Mouse (Mus musculus) forebrain, embryonic 10.5 days (tissue): ENCODE measurements around the gene Cebpg. TPM values are rescaled to one million over a fixed set of nuclear protein-coding genes. Genes with fewer than 3 reads are reported as not detected.

ENCODE experiments used
- DNase-seq: peaks from one replicate; pipeline ENCODE4 v3.0.0-alpha.2; 2017; ENCODE audit warnings: low spot score; ENCODE audit errors: extremely low spot score
- H3K27ac ChIP-seq: fragments of 300-500 bp; sonication (generic); 2 replicates; pipeline ENCODE4 v1.5.1; 2016; ENCODE audit warnings: mild to moderate bottlenecking
- H3K27me3 ChIP-seq: fragments of 300-500 bp; sonication (generic); 2 replicates; pipeline ENCODE4 v1.6.1; 2016; ENCODE audit warnings: mild to moderate bottlenecking; ENCODE audit not compliant: poor library complexity, severe bottlenecking
- H3K36me3 ChIP-seq: fragments of 300-500 bp; sonication (generic); replicated peaks from 2 replicates; pipeline ENCODE4 v1.6.1; 2016; ENCODE audit warnings: mild to moderate bottlenecking, moderate library complexity
- H3K4me1 ChIP-seq: fragments of 300-500 bp; sonication (generic); 2 replicates; pipeline ENCODE4 v1.6.1; 2016
- H3K4me3 ChIP-seq: fragments of 300-500 bp; sonication (generic); 2 replicates; pipeline ENCODE4 v1.5.1; 2016; ENCODE audit warnings: mild to moderate bottlenecking, moderate library complexity
- H3K9me3 ChIP-seq: fragments of 300-500 bp; sonication (generic); 2 replicates; pipeline ENCODE4 v1.6.1; 2016; ENCODE audit warnings: mild to moderate bottlenecking, moderate library complexity
- WGBS: fragments of 180-500 bp; shearing (Covaris S2); methylation state at CpG from one replicate; pipeline ENCODE4 v1.1.7; 2016; 5-methylcytosine and 5-hydroxymethylcytosine counted together
- polyA plus RNA-seq: library from polyadenylated mRNA; unstranded; fragments of >200 nt; fragmentation: Nextera tagmentation; extraction: Ambion mirVana; gene quantifications from 2 replicates; pipeline ENCODE4 v1.2.1, GENCODE M21; 2016

The Cebpg gene
- polyA plus RNA-seq, result 45.0 and 46.3 TPM in 2 replicates

DNA sequence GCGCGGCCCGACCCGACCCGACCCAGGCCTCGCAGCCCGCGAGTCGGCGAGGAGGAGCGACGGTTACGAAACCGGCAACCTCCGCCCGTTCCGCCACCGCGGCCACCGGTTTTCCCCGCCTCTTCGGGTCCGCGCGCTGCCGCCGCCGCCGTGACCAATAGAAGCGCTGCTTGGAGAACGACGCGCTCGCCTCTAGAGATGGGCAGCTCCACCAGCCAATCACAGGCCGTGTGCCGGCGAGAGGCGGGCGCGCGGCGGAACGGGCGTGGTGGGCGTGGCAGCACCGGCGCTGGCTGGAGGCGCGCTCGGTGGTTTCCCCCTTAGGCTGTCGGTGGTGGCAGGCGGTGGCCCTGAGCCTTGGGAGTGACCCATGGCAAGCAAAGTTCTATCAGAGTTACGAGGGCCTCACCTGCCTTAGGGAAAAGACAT lies at the start of gene Cebpg:
Cebpg (minus strand) TSS at position 138 of the 429 bp plus-strand sequence.
- peaks cover 17% of the 10 kb centered on the region for H3K36me3 ChIP-seq
- DNase-seq, result peak; percentile 93
- H3K4me3 ChIP-seq, result peak within 1 kb of the TSS; percentile 99
- H3K27ac ChIP-seq, result peak within 1 kb of the TSS; percentile 97
- no peaks in the 10 kb centered on the region for H3K27me3 ChIP-seq
- under 1% methylated on average over 53 of the region's 53 CpGs for WGBS
- H3K4me1 ChIP-seq, result peaks cover 27% of the 10 kb centered on the region
- H3K9me3 ChIP-seq, result peaks cover 5% of the 10 kb centered on the region; the same call in 1 of the 2 replicates

DNA sequence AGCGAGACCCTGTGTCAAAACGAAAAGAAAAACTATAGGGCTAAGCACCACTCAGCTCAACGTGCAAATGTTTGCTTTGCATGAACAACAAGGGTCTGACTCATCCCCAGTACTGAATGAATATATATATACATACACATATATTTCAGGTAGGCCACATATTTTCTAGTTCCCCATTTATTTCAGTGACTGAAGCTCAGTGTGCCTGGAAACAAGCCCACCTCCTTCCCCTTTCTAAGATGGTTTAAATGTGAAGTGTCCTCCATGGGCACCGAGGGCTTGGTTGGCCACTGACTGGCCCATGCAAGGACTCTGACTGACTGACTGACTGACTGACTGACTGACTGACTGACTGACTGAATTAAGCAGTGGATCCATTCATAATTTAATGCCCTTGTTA lies 43.2 kb upstream of the Cebpg start:
- Histone ChIP-seq H3K27me3 (no peaks in the 10 kb centered on the region), H3K4me3 (no peak overlapping the region), H3K9me3 (0 out of 2 replicates have a peak, but pooled peaks cover 4% of the 10 kb centered on the region), H3K36me3 (no peaks in the 10 kb centered on the region), H3K4me1 (no peaks in the 10 kb centered on the region), H3K27ac (no peak overlapping the region)
- DNase-seq, result no peak
- 91% methylated on average over 4 of the region's 4 CpGs for WGBS

GRCm38 (mm10) chr7:35098777-35099176 lies 42.4 kb upstream of the Cebpg start:
- Histone ChIP-seq H3K9me3 (0 out of 2 replicates have a peak, but pooled peaks cover 4% of the 10 kb centered on the region), H3K27ac (no peak overlapping the region), H3K36me3 (no peaks in the 10 kb centered on the region), H3K4me1 (no peaks in the 10 kb centered on the region), H3K27me3 (no peaks in the 10 kb centered on the region), H3K4me3 (no peak overlapping the region)
- WGBS, result 83% methylated on average over 4 of the region's 4 CpGs
- DNase-seq, result no peak

- H3K27ac ChIP-seq, result no peak overlapping the region
- WGBS, result 83% methylated on average over 9 of the region's 9 CpGs
- no peak overlapping the region for H3K4me3 ChIP-seq
Observed at GRCm38 (mm10) chr7:35094975-35095678, 38.8 kb upstream of the Cebpg start.

GRCm38 (mm10) chr7:35090550-35090949 lies 34.2 kb upstream of the Cebpg start:
- WGBS, result 81% methylated on average over 5 of the region's 5 CpGs
- DNase-seq, result no peak
- no peaks in the 10 kb centered on the region for H3K9me3 ChIP-seq
- H3K36me3 ChIP-seq, result no peaks in the 10 kb centered on the region
- no peak overlapping the region for H3K27ac ChIP-seq
- peaks cover 18% of the 10 kb centered on the region for H3K4me1 ChIP-seq
- peaks cover 15% of the 10 kb centered on the region for H3K27me3 ChIP-seq
- H3K4me3 ChIP-seq, result no peak overlapping the region

More at GRCm38 (mm10) chr7:35094975-35095678, 38.8 kb upstream of the Cebpg start:
- Histone ChIP-seq H3K4me1 (no peaks in the 10 kb centered on the region), H3K36me3 (no peaks in the 10 kb centered on the region), H3K9me3 (no peaks in the 10 kb centered on the region), H3K27me3 (no peaks in the 10 kb centered on the region)
- DNase-seq, result no peak

- H3K27ac ChIP-seq, result no peak overlapping the region
- peaks cover 26% of the 10 kb centered on the region for H3K27me3 ChIP-seq
- WGBS, result 3% methylated on average over 21 of the region's 21 CpGs
- H3K4me1 ChIP-seq, result peaks cover 28% of the 10 kb centered on the region
- peak; percentile 60 for DNase-seq
- H3K36me3 ChIP-seq, result no peaks in the 10 kb centered on the region
- no peaks in the 10 kb centered on the region for H3K9me3 ChIP-seq
- peak overlapping the region; percentile 43 for H3K4me3 ChIP-seq
Observed at GRCm38 (mm10) chr7:35086271-35086861, 30.0 kb upstream of the Cebpg start.

DNA sequence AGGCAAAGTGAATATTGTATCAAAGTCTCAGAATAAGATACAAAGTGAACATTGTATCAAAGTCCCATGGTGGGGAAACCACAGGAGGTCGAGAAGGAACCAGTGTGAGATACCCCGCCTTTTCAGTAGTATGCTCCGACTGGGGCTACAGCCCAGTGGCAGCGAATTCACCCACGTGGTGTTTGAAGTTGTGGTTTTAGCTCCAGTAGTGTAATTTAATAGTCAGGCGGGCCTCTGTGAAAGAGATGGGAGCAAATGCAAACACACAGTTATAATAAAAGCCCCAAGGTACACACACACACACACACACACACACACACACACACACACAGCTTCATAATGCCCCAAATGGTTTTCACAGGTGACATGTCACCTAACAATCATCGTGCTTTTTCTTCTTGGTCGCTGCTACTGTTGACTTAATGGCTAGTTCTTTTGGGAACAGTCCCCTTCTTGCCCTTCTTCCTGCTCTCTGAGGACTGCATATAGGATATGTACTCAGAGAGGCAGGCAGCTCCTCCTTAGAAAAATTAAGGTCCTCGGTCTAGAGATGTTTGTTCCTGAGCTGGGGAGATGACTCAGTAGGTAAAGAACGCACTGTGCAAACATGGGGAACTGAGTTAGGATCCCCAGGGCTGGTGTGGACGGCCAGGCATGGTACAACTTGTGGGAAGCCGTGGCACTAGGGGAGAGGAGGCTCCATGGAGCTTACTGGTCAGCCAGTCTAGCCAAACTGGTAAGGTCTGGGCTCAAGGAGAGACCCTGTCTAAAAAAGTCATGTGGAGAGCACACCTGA lies 28.4 kb upstream of the Cebpg start:
- H3K4me1 ChIP-seq, result peaks cover 37% of the 10 kb centered on the region
- WGBS, result 83% methylated on average over 12 of the region's 12 CpGs
- no peak overlapping the region for H3K27ac ChIP-seq
- DNase-seq, result no peak
- H3K9me3 ChIP-seq, result no peaks in the 10 kb centered on the region
- H3K27me3 ChIP-seq, result peaks cover 26% of the 10 kb centered on the region
- no peak overlapping the region for H3K4me3 ChIP-seq
- no peaks in the 10 kb centered on the region for H3K36me3 ChIP-seq

DNA sequence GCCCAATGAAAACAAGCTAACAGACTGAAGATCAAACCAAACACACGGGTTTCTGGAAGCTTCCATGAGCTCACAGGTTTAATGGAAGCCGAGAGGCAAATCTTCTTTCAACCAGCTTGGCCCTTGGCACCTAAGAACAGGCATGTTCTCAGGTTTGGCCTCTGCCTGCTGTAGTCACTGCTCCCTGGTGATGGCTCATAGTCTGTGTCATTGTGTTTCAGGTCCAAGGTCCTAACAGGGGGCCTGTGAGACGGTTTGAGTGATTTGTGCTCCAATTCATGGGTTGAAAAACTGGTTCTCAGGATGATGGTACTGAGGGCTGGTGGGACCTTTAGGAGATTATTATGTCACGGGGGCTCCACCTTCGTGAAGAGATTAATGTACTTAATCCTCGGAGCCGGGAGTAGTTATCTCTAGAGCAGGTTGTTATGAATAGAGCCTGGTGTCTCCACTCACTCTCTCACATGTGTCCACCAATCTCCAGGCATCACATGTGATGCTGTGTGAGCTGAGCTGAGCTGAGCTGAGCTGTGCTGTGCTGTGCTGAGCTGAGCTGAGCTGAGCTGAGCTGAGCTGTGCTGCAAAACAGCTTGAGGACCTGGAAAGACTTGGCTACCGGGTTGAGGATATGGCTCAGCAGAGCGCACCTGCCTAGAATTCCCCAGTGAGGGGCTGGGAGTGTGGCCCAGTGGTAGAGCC lies 25.2 kb upstream of the Cebpg start:
- no peak overlapping the region for H3K27ac ChIP-seq
- no peaks in the 10 kb centered on the region for H3K9me3 ChIP-seq
- peaks cover 20% of the 10 kb centered on the region for H3K27me3 ChIP-seq
- WGBS, result 81% methylated on average over 9 of the region's 9 CpGs
- no peak overlapping the region for H3K4me3 ChIP-seq
- H3K4me1 ChIP-seq, result peaks cover 27% of the 10 kb centered on the region
- no peaks in the 10 kb centered on the region for H3K36me3 ChIP-seq
- no peak for DNase-seq

- Histone ChIP-seq H3K27me3 (peaks cover 14% of the 10 kb centered on the region), H3K9me3 (no peaks in the 10 kb centered on the region), H3K4me3 (no peak overlapping the region), H3K36me3 (no peaks in the 10 kb centered on the region), H3K4me1 (peaks cover 21% of the 10 kb centered on the region), H3K27ac (0 out of 2 replicates have a peak overlapping the region, but pooled peaks have one; percentile 35)
- 52% methylated on average over 10 of the region's 10 CpGs for WGBS
- DNase-seq, result no peak
Observed at GRCm38 (mm10) chr7:35080843-35081338, 24.5 kb upstream of the Cebpg start.

DNA sequence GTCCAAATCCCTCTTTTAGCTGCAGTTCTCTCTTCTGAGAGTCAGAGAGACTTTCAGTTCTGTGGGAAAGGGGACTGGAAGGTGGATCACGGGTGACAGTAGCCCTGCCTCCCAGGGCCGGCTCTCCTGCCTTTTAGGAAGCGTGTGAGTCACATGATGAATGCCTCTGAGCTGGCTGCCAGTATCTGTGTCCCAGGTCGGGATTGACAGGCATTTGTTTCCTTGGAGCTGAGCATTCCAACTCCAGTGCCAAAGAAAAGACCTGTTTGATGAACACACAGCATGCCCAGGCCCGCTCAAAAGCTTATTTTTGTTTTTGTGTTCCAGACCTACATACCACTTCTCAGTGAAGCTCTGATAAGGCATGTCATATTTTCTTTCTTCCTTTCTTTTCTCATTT lies 20.3 kb upstream of the Cebpg start:
- 58% methylated on average over 5 of the region's 5 CpGs for WGBS

DNA sequence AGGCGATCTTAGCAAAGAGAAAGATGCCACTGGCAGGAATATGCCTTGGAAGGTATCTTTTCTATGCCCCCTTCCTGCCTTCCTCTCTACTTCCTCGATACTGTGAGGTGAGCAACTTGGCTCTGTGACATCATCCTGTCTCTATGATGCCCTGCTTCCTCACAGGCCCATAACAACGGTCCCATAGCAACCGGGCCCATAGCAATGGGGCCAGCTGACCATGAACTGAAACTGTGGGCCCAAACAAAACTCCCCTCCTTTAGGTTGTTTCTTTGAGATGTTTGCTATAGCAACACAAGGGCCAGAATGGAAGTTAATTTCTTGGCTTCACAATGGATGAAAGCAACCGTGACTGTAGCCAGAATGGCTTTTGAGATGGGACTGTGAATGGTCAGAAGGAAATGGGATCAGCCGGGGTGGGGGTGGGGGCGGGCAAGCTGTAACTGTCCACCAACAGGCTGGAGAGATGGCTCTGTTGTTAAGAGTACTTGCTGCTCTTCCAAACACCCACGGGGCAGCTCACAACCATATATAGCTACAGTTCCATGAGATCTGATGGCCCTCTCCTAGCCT lies 10.4 kb upstream of the Cebpg start:
- no peak for DNase-seq
- Histone ChIP-seq H3K27me3 (no peaks in the 10 kb centered on the region), H3K9me3 (no peaks in the 10 kb centered on the region), H3K27ac (no peak overlapping the region), H3K4me1 (peaks cover 5% of the 10 kb centered on the region; the same call in 1 of the 2 replicates), H3K36me3 (no peaks in the 10 kb centered on the region), H3K4me3 (no peak overlapping the region)
- WGBS, result 78% methylated on average over 8 of the region's 8 CpGs

More for the DNA sequence above, 20.3 kb upstream of the Cebpg start:
- no peak overlapping the region for H3K4me3 ChIP-seq
- no peaks in the 10 kb centered on the region for H3K9me3 ChIP-seq
- H3K36me3 ChIP-seq, result no peaks in the 10 kb centered on the region
- H3K27me3 ChIP-seq, result no peaks in the 10 kb centered on the region
- H3K4me1 ChIP-seq, result peaks cover 12% of the 10 kb centered on the region
- no peak for DNase-seq
- peak overlapping the region; percentile 26; the same call in 1 of the 2 replicates for H3K27ac ChIP-seq

DNA sequence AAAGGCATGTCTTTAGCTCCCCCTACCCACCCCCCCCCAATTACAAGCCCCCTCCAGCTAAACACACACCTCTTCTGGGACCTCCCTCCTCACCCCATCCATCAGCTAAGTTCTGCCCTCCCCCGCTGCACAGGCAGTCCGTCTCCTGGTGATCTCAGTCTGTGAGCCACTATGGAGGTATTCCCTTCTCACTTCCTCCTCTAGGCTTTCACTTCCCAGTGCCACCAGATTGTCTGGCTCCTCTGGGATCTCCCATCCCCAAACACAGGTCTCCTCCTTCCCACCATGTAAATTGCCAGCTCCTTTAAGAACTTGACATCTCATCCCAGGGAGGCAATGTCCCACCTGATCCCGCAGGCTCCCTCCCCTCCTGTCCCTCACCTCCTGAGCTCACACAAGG lies 9.6 kb upstream of the Cebpg start:
- H3K4me3 ChIP-seq, result no peak overlapping the region
- H3K27ac ChIP-seq, result no peak overlapping the region
- peaks cover 5% of the 10 kb centered on the region; the same call in 1 of the 2 replicates for H3K4me1 ChIP-seq
- H3K36me3 ChIP-seq, result no peaks in the 10 kb centered on the region
- WGBS, result 87% methylated on average over 3 of the region's 3 CpGs
- no peaks in the 10 kb centered on the region for H3K27me3 ChIP-seq
- H3K9me3 ChIP-seq, result no peaks in the 10 kb centered on the region
- DNase-seq, result no peak
